Mouse (Mus musculus) intestine, embryonic 16.5 days (tissue): Measurements from ENCODE around the gene Creb5. TPM values are rescaled to one million over a fixed set of nuclear protein-coding genes. Genes with fewer than 3 reads are reported as not detected.
"Not testable (repeated sequence)": the region's sequence is repeated elsewhere in the genome, so short reads cannot be mapped to it uniquely, and the experiment has no call there.

Source experiments
- ATAC-seq: fragments of 200-750 bp; cut with Nextera tagmentation; 2 replicates; pipeline ENCODE4 v1.8.0; 2017; ENCODE audit warnings: moderate TSS enrichment, moderate library complexity
- H3K27ac ChIP-seq: fragments of 300-500 bp; sonication (generic); 2 replicates; pipeline ENCODE4 v1.5.1; 2014; ENCODE audit warnings: mild to moderate bottlenecking, low read length
- H3K27me3 ChIP-seq: fragments of 300-500 bp; sonication (generic); replicated peaks from 2 replicates; pipeline ENCODE4 v1.6.1; 2014; ENCODE audit warnings: low read length, control low read depth, mixed read lengths; ENCODE audit not compliant: control insufficient read depth, insufficient read depth
- H3K36me3 ChIP-seq: fragments of 300-500 bp; sonication (generic); 2 replicates; pipeline ENCODE4 v1.6.1; 2014; ENCODE audit warnings: low read length, control low read depth; ENCODE audit not compliant: control insufficient read depth, insufficient read depth
- H3K4me1 ChIP-seq: fragments of 300-500 bp; sonication (generic); 2 replicates; pipeline ENCODE4 v1.6.1; 2014; ENCODE audit warnings: low read length, control low read depth, mixed read lengths; ENCODE audit not compliant: control insufficient read depth, insufficient read depth
- H3K4me2 ChIP-seq: fragments of 300-500 bp; sonication (generic); 2 replicates; pipeline ENCODE4 v1.6.1; 2014; ENCODE audit warnings: low read depth, low read length, control low read depth
- H3K4me3 ChIP-seq: fragments of 300-500 bp; sonication (generic); 2 replicates; pipeline ENCODE4 v1.5.1; 2014; ENCODE audit warnings: mild to moderate bottlenecking, low read length
- H3K9ac ChIP-seq: fragments of 300-500 bp; sonication (generic); 2 replicates; pipeline ENCODE4 v1.6.1; 2014; ENCODE audit warnings: low read depth, low read length
- H3K9me3 ChIP-seq: fragments of 300-500 bp; sonication (generic); 2 replicates; pipeline ENCODE4 v1.6.1; 2016; ENCODE audit warnings: low read length, control low read depth; ENCODE audit not compliant: control insufficient read depth
- WGBS: fragments of 180-500 bp; shearing (Covaris S2); extraction: QIAGEN DNeasy Blood & Tissue Kit; methylation state at CpG from one replicate; pipeline ENCODE4 v1.1.7; 2014; 5-methylcytosine and 5-hydroxymethylcytosine counted together
- polyA plus RNA-seq: library from polyadenylated mRNA; unstranded; fragments of >200 nt; fragmentation: Nextera tagmentation; extraction: Ambion mirVana; gene quantifications from 2 replicates; pipeline ENCODE4 v1.2.1, GENCODE M21; 2015

The Creb5 gene
- polyA plus RNA-seq, 1 experiment from 2014 or later = 4.1 TPM

- peak; percentile 77 for ATAC-seq
- no peak overlapping the region; the same call in 1 of the 2 replicates for H3K9ac ChIP-seq
- peak overlapping the region; percentile 16 for H3K4me3 ChIP-seq
- H3K27ac ChIP-seq = no peak overlapping the region
- peaks cover 9% of the 10 kb centered on the region for H3K4me1 ChIP-seq
- peak overlapping the region; percentile 48 for H3K4me2 ChIP-seq
- no peaks in the 10 kb centered on the region for H3K36me3 ChIP-seq
- 30% methylated on average over 18 of the region's 18 CpGs for WGBS
- no peaks in the 10 kb centered on the region for H3K27me3 ChIP-seq
- H3K9me3 ChIP-seq = no peaks in the 10 kb centered on the region
These were observed 111.4 kb downstream of the Creb5 start for GRCm38 (mm10) chr6:53398297-53399140.

DNA sequence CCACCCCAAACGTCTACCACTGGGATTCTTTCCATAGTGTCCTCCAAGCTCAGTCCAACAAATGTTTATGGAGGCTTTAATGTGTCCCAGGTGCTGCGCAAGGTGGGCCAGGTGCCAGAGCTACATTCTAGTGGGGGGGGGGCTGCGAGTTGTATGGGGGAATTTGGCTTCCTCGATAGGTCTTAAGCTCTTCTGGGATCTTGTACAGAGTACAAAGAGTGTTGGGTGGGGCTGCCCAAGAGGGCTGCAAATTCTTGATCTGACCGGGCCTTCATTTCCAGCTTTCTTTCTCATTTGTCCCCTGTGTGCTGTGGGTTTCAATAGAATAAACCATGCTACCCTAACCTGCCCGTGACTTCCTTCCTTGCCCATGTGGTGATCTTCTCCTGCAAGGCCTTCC is 114.3 kb downstream of the Creb5 start:
- Histone ChIP-seq H3K27me3 (no peaks in the 10 kb centered on the region), H3K9ac (no peak overlapping the region), H3K27ac (no peak overlapping the region), H3K4me1 (peaks cover 5% of the 10 kb centered on the region; the same call in 1 of the 2 replicates), H3K9me3 (no peaks in the 10 kb centered on the region), H3K4me3 (no peak overlapping the region), H3K4me2 (no peak overlapping the region), H3K36me3 (no peaks in the 10 kb centered on the region)
- ATAC-seq = no peak
- 86% methylated on average over 6 of the region's 6 CpGs for WGBS

GRCm38 (mm10) chr6:53402551-53402950 is 115.5 kb downstream of the Creb5 start:
- not testable (repeated sequence) for H3K36me3 ChIP-seq, ATAC-seq, H3K4me1 ChIP-seq, H3K9ac ChIP-seq, H3K27me3 ChIP-seq, H3K4me2 ChIP-seq, H3K4me3 ChIP-seq, H3K27ac ChIP-seq, H3K9me3 ChIP-seq
- WGBS = 87% methylated on average over 7 of the region's 7 CpGs

GRCm38 (mm10) chr6:53409183-53409582 is 122.1 kb downstream of the Creb5 start:
- no peak overlapping the region for H3K9ac ChIP-seq
- ATAC-seq = no peak

GRCm38 (mm10) chr6:53421345-53421744 is 134.3 kb downstream of the Creb5 start:
- H3K4me2 ChIP-seq = no peak overlapping the region

More at GRCm38 (mm10) chr6:53409183-53409582, 122.1 kb downstream of the Creb5 start:
- 92% methylated on average over 6 of the region's 6 CpGs for WGBS
- H3K27ac ChIP-seq = no peak overlapping the region
- no peaks in the 10 kb centered on the region for H3K9me3 ChIP-seq
- H3K27me3 ChIP-seq = no peaks in the 10 kb centered on the region
- no peaks in the 10 kb centered on the region for H3K36me3 ChIP-seq
- no peak overlapping the region for H3K4me3 ChIP-seq
- H3K4me1 ChIP-seq = no peaks in the 10 kb centered on the region
- no peak overlapping the region for H3K4me2 ChIP-seq

DNA sequence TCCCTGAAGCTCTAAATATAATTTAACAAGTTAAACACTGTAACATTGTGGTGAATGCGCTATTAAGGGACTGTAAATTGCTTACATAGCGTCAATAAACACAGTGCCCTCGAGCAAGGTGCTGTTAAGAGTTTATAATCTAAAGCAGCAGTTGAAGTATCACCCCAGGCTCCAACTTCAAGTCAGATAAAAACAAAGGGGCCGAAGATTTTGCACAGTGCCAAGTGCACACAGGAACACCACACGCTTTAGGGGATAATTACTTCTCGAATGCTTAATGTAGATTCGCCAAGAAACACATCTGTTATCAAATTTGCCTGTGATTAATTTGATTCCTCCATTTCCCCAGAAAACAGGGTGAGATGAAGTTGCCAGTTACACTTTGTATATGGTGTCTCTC is 142.3 kb downstream of the Creb5 start:
- H3K4me1 ChIP-seq = no peaks in the 10 kb centered on the region
- WGBS = 56% methylated on average over 7 of the region's 7 CpGs
- no peaks in the 10 kb centered on the region for H3K27me3 ChIP-seq
- no peaks in the 10 kb centered on the region for H3K36me3 ChIP-seq
- no peak overlapping the region for H3K9ac ChIP-seq
- no peak overlapping the region for H3K27ac ChIP-seq
- H3K4me2 ChIP-seq = no peak overlapping the region
- no peak for ATAC-seq
- H3K9me3 ChIP-seq = no peaks in the 10 kb centered on the region
- H3K4me3 ChIP-seq = no peak overlapping the region

More at GRCm38 (mm10) chr6:53421345-53421744, 134.3 kb downstream of the Creb5 start:
- Histone ChIP-seq H3K4me1 (no peaks in the 10 kb centered on the region), H3K9me3 (no peaks in the 10 kb centered on the region), H3K27me3 (no peaks in the 10 kb centered on the region), H3K9ac (no peak overlapping the region), H3K4me3 (no peak overlapping the region), H3K27ac (no peak overlapping the region), H3K36me3 (no peaks in the 10 kb centered on the region)
- 21% methylated on average over 3 of the region's 3 CpGs for WGBS
- ATAC-seq = no peak

DNA sequence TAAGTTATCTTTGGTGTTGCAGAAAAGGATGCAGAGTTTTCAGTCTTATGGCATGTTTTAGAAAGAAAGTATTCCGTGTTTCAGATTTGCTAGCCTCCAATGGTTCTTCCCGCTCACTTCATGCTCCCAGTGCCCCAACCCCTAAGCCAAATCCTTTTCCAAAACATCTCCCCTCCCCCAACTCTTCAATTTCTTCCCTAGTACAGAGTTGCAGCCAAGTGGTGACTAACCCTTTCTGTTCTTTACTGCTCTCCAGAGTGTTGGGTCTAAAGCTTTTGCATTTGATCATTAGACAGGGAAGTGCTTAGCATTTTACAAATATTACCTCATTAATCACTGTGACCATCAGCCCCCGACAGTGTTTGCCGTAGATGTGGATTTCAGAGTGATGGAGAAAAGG is 142.8 kb downstream of the Creb5 start:
- no peak for ATAC-seq
- Histone ChIP-seq H3K27me3 (no peaks in the 10 kb centered on the region), H3K36me3 (no peaks in the 10 kb centered on the region), H3K9me3 (no peaks in the 10 kb centered on the region), H3K27ac (no peak overlapping the region), H3K9ac (no peak overlapping the region), H3K4me1 (no peaks in the 10 kb centered on the region), H3K4me2 (no peak overlapping the region), H3K4me3 (no peak overlapping the region)
- 36% methylated on average over 4 of the region's 4 CpGs for WGBS

- Histone ChIP-seq H3K4me2 (no peak overlapping the region), H3K27ac (no peak overlapping the region), H3K36me3 (no peaks in the 10 kb centered on the region), H3K4me1 (peaks cover 4% of the 10 kb centered on the region; the same call in 1 of the 2 replicates), H3K27me3 (no peaks in the 10 kb centered on the region), H3K9ac (no peak overlapping the region), H3K4me3 (no peak overlapping the region), H3K9me3 (no peaks in the 10 kb centered on the region)
- WGBS = 87% methylated on average over 11 of the region's 11 CpGs
- ATAC-seq = no peak
These were observed 158.9 kb downstream of the Creb5 start for GRCm38 (mm10) chr6:53445862-53446460.

GRCm38 (mm10) chr6:53447479-53447878 is 160.4 kb downstream of the Creb5 start:
- Histone ChIP-seq H3K9ac (no peak overlapping the region), H3K4me1 (peaks cover 14% of the 10 kb centered on the region; the same call in 1 of the 2 replicates), H3K4me3 (no peak overlapping the region), H3K9me3 (no peaks in the 10 kb centered on the region), H3K27ac (no peak overlapping the region), H3K27me3 (no peaks in the 10 kb centered on the region), H3K36me3 (no peaks in the 10 kb centered on the region), H3K4me2 (no peak overlapping the region)
- no peak for ATAC-seq
- WGBS = 89% methylated on average over 9 of the region's 9 CpGs
